8 mouse cellular contexts compared by ENCODE assay signal in genomic region chr7:79493915-79494314, GRCm38 (mm10). TPM values are rescaled to one million over a fixed set of nuclear protein-coding genes. Genes with fewer than 3 reads are reported as not detected.
DNase-seq lines count a peak whose midpoint lies in the region; ATAC-seq and TF ChIP-seq lines count a peak whose summit lies in the region.

No protein-coding gene starts in this region.

- no peaks in the 10 kb centered on the region for H3K4me1 ChIP-seq in lung, postnatal 0 days (ENCODE audit: insufficient read depth, low read depth, low read length)

- peak; percentile 28 for DNase-seq in gastrocnemius, adult 18-20 months (ENCODE audit: low spot score)
- DNase-seq in gastrocnemius, postnatal 36 days, result no peak
- peak; percentile 74 for DNase-seq in right cerebral cortex, adult 18-20 months
- no peak for DNase-seq in right cerebral cortex, postnatal 36 days (ENCODE audit: low spot score in 2 of 2)
- peak; percentile 34 for DNase-seq in c-Kit-positive CD71-positive TER-119-negative erythroid progenitor cells, embryonic 14.5 days (ENCODE audit: low read depth)
- DNase-seq in forelimb bud, embryonic 11.5 days (ENCODE audit: low read depth, low spot score), result peak; percentile 61
- peak; percentile 65 for DNase-seq in lung, postnatal 0 days (ENCODE audit: low spot score)
- DNase-seq in testis, postnatal 10 days (ENCODE audit: low spot score), result peak; percentile 75

- no peak overlapping the region for H3K4me3 ChIP-seq in lung, postnatal 0 days (ENCODE audit: low read depth, low read length)

- no peak for TF ChIP-seq EP300 in lung, postnatal 0 days (IDR thresholded peaks at IDR 0.05)

- WGBS in lung, postnatal 0 days, result 11% methylated on average over 8 of the region's 8 CpGs

- TF ChIP-seq CTCF in lung, postnatal 0 days (IDR thresholded peaks at IDR 0.05), result peak; percentile 88

- peaks cover 44% of the 10 kb centered on the region for H3K27me3 ChIP-seq in lung, postnatal 0 days (replicated peaks; ENCODE audit: insufficient read depth, low read length)

- H3K27ac ChIP-seq in lung, postnatal 0 days (ENCODE audit: low read length), result no peak overlapping the region

- no peak overlapping the region for H3K4me2 ChIP-seq in lung, postnatal 0 days (replicated peaks; ENCODE audit: low read depth, low read length)

- no peaks in the 10 kb centered on the region for H3K9me3 ChIP-seq in lung, postnatal 0 days (ENCODE audit: low read length)

- no peak for ATAC-seq in lung, postnatal 0 days

- intact Hi-C loops in gastrocnemius, postnatal 36 days (cut with DNase I), result no loop called here

- no peaks in the 10 kb centered on the region for H3K36me3 ChIP-seq in lung, postnatal 0 days (ENCODE audit: insufficient read depth, low read length)

- H3K9ac ChIP-seq in lung, postnatal 0 days (replicated peaks; ENCODE audit: low read depth), result no peak overlapping the region

RNA-seq across cellular contexts. Expression of gene Polg, which starts 27.8 kb away (rescaled TPM):
- 10 to 100 TPM; 30.8 to 31.4 TPM for total RNA-seq in gastrocnemius, adult 18-20 months (2021)
- 10 to 100 TPM; 30.6 to 34.2 TPM for total RNA-seq in gastrocnemius, postnatal 36 days (2021)
- 32.3 and 39.9 TPM in 2 replicates for polyA plus RNA-seq in lung, postnatal 0 days (2015; fragmentation: Nextera tagmentation; extraction: Ambion mirVana)

Comparison
In these comparisons a context has a peak if more than half of its experiments do, and no peak if none do; other contexts are left out.
1. DNase-seq: peak in gastrocnemius, adult 18-20 months (single experiment), right cerebral cortex, adult 18-20 months (single experiment), c-Kit-positive CD71-positive TER-119-negative erythroid progenitor cells, embryonic 14.5 days (single experiment), forelimb bud, embryonic 11.5 days (single experiment), lung, postnatal 0 days (single experiment) and testis, postnatal 10 days (single experiment); none in gastrocnemius, postnatal 36 days (0 of 2) and right cerebral cortex, postnatal 36 days (0 of 2).